Mouse (Mus musculus): ENCODE measurements around the gene Aldh9a1. TPM values are rescaled to one million over a fixed set of nuclear protein-coding genes. Genes with fewer than 3 reads are reported as not detected.
A peak's percentile ranks its signal among the peaks of the same experiment; 100 is the strongest.

Aldh9a1 gene
- polyA plus RNA-seq, 1 experiment from 2014 or later, result 32.7 TPM

GRCm38 (mm10) chr1:167414846-167415245 lies 65.1 kb downstream of the Aldh9a1 start:
- Histone ChIP-seq H3K4me3 (no peak overlapping the region), H3K9me3 (no peaks in the 10 kb centered on the region), H3K4me2 (no peak overlapping the region), H3K27ac (replicated peaks) (no peak overlapping the region), H3K27me3 (peaks cover 9% of the 10 kb centered on the region), H3K4me1 (replicated peaks) (no peaks in the 10 kb centered on the region), H3K9ac (no peak overlapping the region), H3K36me3 (no peaks in the 10 kb centered on the region)
- peak; percentile 32; the same call in 1 of the 2 replicates for ATAC-seq (ENCODE audit: low read depth)
- WGBS, result 3% methylated on average over 7 of the region's 7 CpGs

Small RNA genes within 50 kb of the gene (microRNA-seq; reads per million reads assigned to microRNA genes)
- 2.2 reads per million, percentile 8 among the genes with 10 or more reads in this experiment for gene Gm25911

Other genes starting within 250 kb of the Aldh9a1 start
- 66.3 and 69.0 TPM in 2 replicates for gene Uck2, start 64.7 kb upstream of the Aldh9a1 start, polyA plus RNA-seq (2015; fragmentation: Nextera tagmentation; extraction: Ambion mirVana)
- 80.0 and 81.1 TPM in 2 replicates for gene Tmco1, start 41.6 kb upstream of the Aldh9a1 start, polyA plus RNA-seq (2015; fragmentation: Nextera tagmentation; extraction: Ambion mirVana)
- gene Mgst3, start 43.9 kb downstream of the Aldh9a1 start, polyA plus RNA-seq (2015; fragmentation: Nextera tagmentation; extraction: Ambion mirVana), result 105 and 133 TPM in 2 replicates
- not detected in 2 replicates for gene Lrrc52, start 116.8 kb downstream of the Aldh9a1 start, polyA plus RNA-seq (2015; fragmentation: Nextera tagmentation; extraction: Ambion mirVana)
- 20.9 and 22.1 TPM in 2 replicates for gene Rxrg, start 248.4 kb downstream of the Aldh9a1 start, polyA plus RNA-seq (2015; fragmentation: Nextera tagmentation; extraction: Ambion mirVana)

All from neural tube, embryonic 13.5 days (tissue).